Mouse (Mus musculus): ENCODE results near the gene Gm20379.
A peak's percentile ranks its signal among the peaks of the same experiment; 100 is the strongest.

Gm20379 gene

GRCm38 (mm10) chr13:92305680-92306079 is at the start of gene Gm20379:
TSS of gene Gm20379 (plus strand) at chr13:92305980.
- DNase-seq: no peak

DNA sequence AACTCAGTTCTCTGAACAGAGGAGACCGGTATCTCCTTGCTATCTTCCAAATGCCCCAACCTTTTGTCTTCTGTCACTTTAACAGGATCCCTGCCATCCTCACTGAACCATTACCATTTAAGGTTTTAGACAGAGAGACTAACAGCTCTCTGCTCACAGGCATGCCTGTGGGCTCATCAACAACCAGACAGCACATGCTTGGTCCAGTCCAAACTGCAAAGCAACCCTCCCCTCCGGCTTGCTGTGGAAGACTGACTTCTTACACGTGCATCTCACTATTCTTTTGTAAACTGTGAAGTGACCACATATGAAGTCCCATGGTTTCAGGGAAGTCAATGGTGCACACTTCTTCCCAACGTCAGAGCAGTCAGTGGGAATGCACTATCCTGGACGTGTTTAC is 44.5 kb upstream of the Gm20379 start:
- no peak for DNase-seq

GRCm38 (mm10) chr13:92263566-92263965 is 42.2 kb upstream of the Gm20379 start:
- DNase-seq: no peak

GRCm38 (mm10) chr13:92267076-92267475 is 38.7 kb upstream of the Gm20379 start:
- no peak for DNase-seq

GRCm38 (mm10) chr13:92274274-92275198 is 31.2 kb upstream of the Gm20379 start:
- peak; percentile 85 to 90 for DNase-seq

DNA sequence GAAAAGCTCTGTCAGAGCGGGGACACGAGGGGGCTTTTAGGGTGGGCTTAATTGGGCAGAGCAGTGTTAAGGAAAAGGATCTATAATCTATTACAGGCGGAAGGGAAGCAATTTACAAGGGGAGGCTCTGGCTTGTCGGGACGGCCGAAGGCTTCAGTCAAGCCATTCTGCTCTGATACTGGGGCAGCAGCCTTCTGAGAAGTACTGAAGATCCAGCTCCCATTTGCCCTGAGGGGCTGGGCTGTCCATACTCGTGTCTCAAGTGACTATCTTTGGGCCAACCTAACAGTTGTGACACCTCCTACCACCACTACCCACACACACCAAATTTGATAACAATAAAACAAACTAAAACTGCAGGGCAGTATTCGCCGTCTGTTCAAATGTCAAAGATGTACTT is 30.5 kb upstream of the Gm20379 start:
- no peak for DNase-seq

- DNase-seq: no peak
Measured at GRCm38 (mm10) chr13:92277027-92277426, 28.8 kb upstream of the Gm20379 start.

GRCm38 (mm10) chr13:92291605-92292004 is 14.2 kb upstream of the Gm20379 start:
- no peak for DNase-seq

- DNase-seq: no peak
Measured at GRCm38 (mm10) chr13:92293883-92294282, 11.9 kb upstream of the Gm20379 start.

GRCm38 (mm10) chr13:92296490-92296889 is 9.3 kb upstream of the Gm20379 start:
- DNase-seq: no peak

- no peak for DNase-seq
Measured at GRCm38 (mm10) chr13:92297021-92297420, 8.8 kb upstream of the Gm20379 start.

- no peak for DNase-seq
Measured at GRCm38 (mm10) chr13:92299522-92299921, 6.3 kb upstream of the Gm20379 start.

DNA sequence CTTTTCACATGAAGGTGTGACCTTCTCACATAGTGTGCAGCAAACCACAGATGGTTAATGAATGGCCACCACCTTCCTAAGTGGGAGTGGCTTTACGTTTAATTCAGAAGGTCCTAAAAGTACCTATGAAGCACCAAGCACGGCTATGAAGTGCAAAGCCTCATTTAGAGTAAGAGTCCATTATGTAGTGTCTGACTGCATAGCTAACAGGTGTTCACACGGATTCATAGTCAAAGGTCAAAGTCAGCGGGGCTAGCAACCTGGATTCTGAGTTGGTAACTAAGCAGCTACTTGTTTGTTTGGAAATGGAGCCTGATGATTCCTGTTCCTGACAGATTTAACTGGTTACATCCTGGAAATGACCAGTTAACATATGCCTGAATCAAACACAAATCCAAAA is 4.0 kb upstream of the Gm20379 start:
- no peak for DNase-seq

GRCm38 (mm10) chr13:92302466-92302865 is 3.3 kb upstream of the Gm20379 start:
- no peak for DNase-seq

DNA sequence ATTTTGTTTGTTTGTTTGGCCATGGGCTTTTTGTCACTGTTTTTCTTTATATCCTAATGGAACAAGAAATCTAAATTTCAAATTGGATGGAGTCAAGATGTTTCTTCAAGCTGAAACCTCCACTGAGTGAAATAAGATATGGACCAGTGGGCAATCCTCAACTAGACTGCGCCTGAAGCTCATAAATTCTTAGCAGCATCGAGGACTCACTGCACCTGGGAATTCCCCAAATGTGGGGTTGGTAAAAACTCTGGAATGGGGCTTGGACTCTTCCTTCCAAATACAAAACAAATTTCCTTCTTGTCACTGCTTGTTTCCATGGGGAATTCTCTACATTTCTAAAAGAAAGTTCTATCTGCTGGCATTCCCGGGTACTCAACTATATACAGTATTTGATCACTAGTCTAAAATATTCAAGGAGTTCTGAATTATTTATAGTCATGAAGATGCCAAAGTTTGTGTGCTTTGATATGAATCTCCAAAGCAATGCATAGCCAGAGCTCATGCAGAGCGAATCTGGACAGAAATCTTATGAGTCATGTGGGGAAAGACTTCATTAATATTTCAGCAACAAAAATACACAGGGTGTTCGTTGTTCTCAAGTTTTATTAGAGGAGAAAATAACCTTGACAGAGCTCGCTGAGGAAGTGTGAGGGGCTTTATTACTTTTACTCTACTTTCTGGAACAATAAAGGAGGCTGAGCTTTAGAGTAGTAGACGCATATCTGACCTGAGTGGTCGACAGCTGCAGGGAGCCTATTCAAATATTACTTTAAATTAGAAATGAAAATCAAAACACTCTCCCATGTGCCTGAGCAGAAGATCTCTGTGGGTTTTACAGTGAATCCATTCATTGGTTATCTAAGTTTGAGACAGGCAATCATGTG is 2.5 kb upstream of the Gm20379 start:
- DNase-seq: no peak

DNA sequence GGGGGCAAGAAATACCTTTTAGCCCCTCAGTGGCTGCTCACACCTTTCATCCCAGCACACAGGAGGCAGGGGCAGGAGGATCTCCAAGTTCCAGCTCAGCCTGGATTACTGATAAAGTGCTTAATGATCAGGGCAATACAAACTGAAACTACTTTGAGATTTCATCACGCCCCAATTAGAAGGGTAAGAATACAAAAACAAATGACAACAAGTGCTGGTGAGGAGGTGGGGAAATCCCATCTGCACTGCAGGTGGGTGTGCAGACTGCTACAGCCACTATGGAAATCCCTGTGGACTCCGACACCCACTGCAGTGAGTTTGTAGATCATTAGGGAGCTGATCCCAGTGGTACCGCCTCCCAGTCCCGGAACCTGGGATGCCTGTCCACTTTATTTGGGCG is 1.5 kb upstream of the Gm20379 start:
- DNase-seq: no peak

DNA sequence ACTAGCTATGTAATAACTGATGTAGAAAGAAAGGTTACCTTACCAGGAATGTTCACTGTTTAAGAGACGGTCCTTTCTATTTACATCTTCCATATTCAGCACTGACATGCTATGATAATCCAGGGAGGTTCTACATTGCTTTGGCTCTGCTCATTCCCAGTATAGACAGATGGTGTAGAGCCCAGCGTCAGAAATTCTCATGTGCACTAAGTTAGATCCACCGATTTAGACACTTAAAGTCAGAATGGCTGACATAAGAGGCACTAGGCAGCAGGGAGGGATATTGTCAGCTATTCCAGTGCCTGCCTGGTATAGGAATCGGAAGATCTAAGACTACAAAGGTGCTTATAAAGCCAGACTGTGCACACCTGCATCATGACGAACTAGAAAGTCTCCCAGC is 8.8 kb downstream of the Gm20379 start:
- DNase-seq: no peak

- DNase-seq: no peak
Measured at GRCm38 (mm10) chr13:92320770-92321169, 15.0 kb downstream of the Gm20379 start.

GRCm38 (mm10) chr13:92326030-92326429 is 20.2 kb downstream of the Gm20379 start:
- no peak for DNase-seq

DNA sequence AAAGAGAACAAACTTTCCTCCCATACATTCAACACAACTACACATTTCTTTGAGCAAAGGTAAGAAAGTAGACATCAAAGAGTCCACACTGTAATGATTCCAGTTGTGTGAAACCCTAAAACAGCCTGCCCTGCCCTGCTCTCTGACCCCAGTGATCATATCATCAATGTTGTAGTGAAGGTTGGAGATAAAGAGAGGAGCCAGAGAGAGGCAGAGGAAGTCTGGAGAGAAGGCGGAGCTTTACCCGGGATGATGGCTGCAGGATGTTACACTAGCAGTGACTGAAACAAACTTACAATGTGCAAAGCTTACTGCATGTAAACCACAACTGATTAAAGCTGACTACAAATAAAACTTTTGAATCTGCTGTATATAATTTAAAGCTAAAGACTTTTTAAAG is 22.2 kb downstream of the Gm20379 start:
- DNase-seq: no peak

- DNase-seq: no peak
Measured at GRCm38 (mm10) chr13:92330621-92331020, 24.8 kb downstream of the Gm20379 start.

- DNase-seq: no peak
Measured at GRCm38 (mm10) chr13:92332103-92332879, 26.5 kb downstream of the Gm20379 start.

GRCm38 (mm10) chr13:92336857-92337256 is 31.1 kb downstream of the Gm20379 start:
- DNase-seq: no peak

Data from lung, postnatal 4 days (tissue).